Comparison of ENCODE assay signal across 7 mouse cellular contexts in the genomic region with DNA sequence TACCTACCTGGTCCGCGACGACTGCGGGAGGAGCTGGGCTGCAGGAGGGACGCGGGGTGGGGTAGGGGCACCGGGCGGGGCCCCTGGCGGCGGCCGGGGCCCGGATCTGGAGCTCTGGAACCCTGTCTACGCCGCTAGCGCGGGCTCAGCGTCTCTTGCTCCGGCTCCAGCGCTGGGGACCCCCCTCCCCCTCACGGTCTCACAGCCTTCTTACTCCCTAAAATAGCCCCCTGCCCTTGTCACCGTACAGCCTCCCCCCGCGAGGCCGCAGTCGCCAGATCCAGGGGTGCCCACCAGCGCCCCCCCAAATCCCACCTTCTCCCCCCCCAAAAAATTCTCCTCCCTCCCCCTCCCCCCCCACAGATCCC. TPM values are rescaled to one million over a fixed set of nuclear protein-coding genes. Genes with fewer than 3 reads are reported as not detected.
A peak's percentile ranks its signal among the peaks of the same experiment; 100 is the strongest.
DNase-seq lines count a peak whose midpoint lies in the region; ATAC-seq and TF ChIP-seq lines count a peak whose summit lies in the region.

A gene (minus strand): TSS at position 368 of the 368 bp plus-strand sequence.

- no peak within 1 kb of the TSS for H3K27ac ChIP-seq in lung, postnatal 0 days (ENCODE audit: low read length)
- H3K27ac ChIP-seq in forebrain, embryonic 12.5 days, result peak within 1 kb of the TSS; percentile 76

- 3% methylated on average over 6 of the region's 26 CpGs for WGBS in lung, postnatal 0 days
- under 1% methylated on average over 21 of the region's 26 CpGs for WGBS in forebrain, embryonic 12.5 days

- H3K4me1 ChIP-seq in lung, postnatal 0 days (ENCODE audit: insufficient read depth, low read depth, low read length), result peaks cover 22% of the 10 kb centered on the region
- peaks cover 57% of the 10 kb centered on the region for H3K4me1 ChIP-seq in forebrain, embryonic 12.5 days

- no peak for TF ChIP-seq EP300 in lung, postnatal 0 days (IDR thresholded peaks at IDR 0.05)

- H3K36me3 ChIP-seq in lung, postnatal 0 days (ENCODE audit: insufficient read depth, low read length), result no peaks in the 10 kb centered on the region
- no peaks in the 10 kb centered on the region; the same call in 1 of the 2 replicates for H3K36me3 ChIP-seq in forebrain, embryonic 12.5 days (replicated peaks)
- no peaks in the 10 kb centered on the region for H3K36me3 ChIP-seq in myocyte (ENCODE audit: control insufficient read depth, insufficient read depth)

- peaks cover 21% of the 10 kb centered on the region for H3K27me3 ChIP-seq in lung, postnatal 0 days (replicated peaks; ENCODE audit: insufficient read depth, low read length)
- peaks cover 62% of the 10 kb centered on the region for H3K27me3 ChIP-seq in forebrain, embryonic 12.5 days
- peaks cover 2% of the 10 kb centered on the region for H3K27me3 ChIP-seq in myocyte (ENCODE audit: control insufficient read depth, insufficient read depth, insufficient read length)

- no peak for TF ChIP-seq CTCF in lung, postnatal 0 days (IDR thresholded peaks at IDR 0.05)

- 0 out of 2 replicates have a peak within 1 kb of the TSS, but pooled peaks have one; percentile 23 for H3K9ac ChIP-seq in lung, postnatal 0 days (replicated peaks; ENCODE audit: low read depth)
- H3K9ac ChIP-seq in forebrain, embryonic 12.5 days, result peak within 1 kb of the TSS; percentile 83

- no peak for DNase-seq in lung, postnatal 0 days (ENCODE audit: low spot score)
- DNase-seq in lung, postnatal 10 days, result no peak
- DNase-seq in layer of hippocampus, postnatal 36 days, result peak in 1 of 2 experiments; percentile 53
- DNase-seq in adrenal gland, postnatal 14 days, result no peak

- TF ChIP-seq POLR2A in myocyte (IDR thresholded peaks at IDR 0.05; ENCODE audit: insufficient read length, low read depth), result no peak

- H3K79me2 ChIP-seq in myocyte (ENCODE audit: control insufficient read depth, insufficient read depth), result no peaks in the 10 kb centered on the region

- peak within 1 kb of the TSS; percentile 99 for H3K4me2 ChIP-seq in lung, postnatal 0 days (replicated peaks; ENCODE audit: low read depth, low read length)
- H3K4me2 ChIP-seq in forebrain, embryonic 12.5 days, result peak within 1 kb of the TSS; percentile 91
- peak within 1 kb of the TSS; percentile 82 for H3K4me2 ChIP-seq in myocyte (ENCODE audit: low read depth)

- H3K9me3 ChIP-seq in lung, postnatal 0 days (ENCODE audit: low read length), result no peaks in the 10 kb centered on the region
- H3K9me3 ChIP-seq in forebrain, embryonic 12.5 days, result no peaks in the 10 kb centered on the region

- ATAC-seq in lung, postnatal 0 days, result 0 out of 2 replicates have a peak, but pooled peaks have one; percentile 4
- peak; percentile 51 for ATAC-seq in forebrain, embryonic 12.5 days (ENCODE audit: low FRiP score)
- ATAC-seq in frontal cortex, adult (ENCODE audit: low TSS enrichment), result no peak

- peak within 1 kb of the TSS; percentile 27 for H3ac ChIP-seq in myocyte (ENCODE audit: control insufficient read depth, insufficient read length)

- H3K4me3 ChIP-seq in lung, postnatal 0 days (ENCODE audit: low read depth, low read length), result peak within 1 kb of the TSS; percentile 50
- peak within 1 kb of the TSS; percentile 78 for H3K4me3 ChIP-seq in forebrain, embryonic 12.5 days (replicated peaks)
- H3K4me3 ChIP-seq in myocyte, result peak within 1 kb of the TSS; percentile 42

TF ChIP-seq in myocyte, 11 proteins besides CTCF, POLR2A, EP300 and RAD21:
- TF ChIP-seq MYOD1 (IDR thresholded peaks at IDR 0.05; ENCODE audit: control insufficient read depth in 1 of 3, insufficient read length in 2 of 3, low read depth in 2 of 3), result no peak
- TF ChIP-seq USF1 (IDR thresholded peaks at IDR 0.05; ENCODE audit: low read depth), result no peak
- no peak for TF ChIP-seq TCF12 (IDR thresholded peaks at IDR 0.05; ENCODE audit: insufficient read depth, poor library complexity, severe bottlenecking)
- TF ChIP-seq REST (IDR thresholded peaks at IDR 0.05; ENCODE audit: insufficient read depth, insufficient read length), result no peak

RNA-seq across cellular contexts. Expression of the gene that starts here (rescaled TPM):
- 1.8 and 2.0 TPM in 2 replicates for polyA plus RNA-seq in lung, postnatal 0 days (2015; fragmentation: Nextera tagmentation; extraction: Ambion mirVana)
- 12.6 and 14.9 TPM in 2 replicates for polyA plus RNA-seq in forebrain, embryonic 12.5 days (2016; fragmentation: Nextera tagmentation; extraction: Ambion mirVana)
- total RNA-seq in layer of hippocampus, postnatal 36 days (2021), result 100 to 1,000 TPM; 126 to 128 TPM
- polyA plus RNA-seq in myocyte (2012; fragmentation: generic; extraction: Trizol), result 6.6 TPM
- total RNA-seq in adrenal gland, postnatal 14 days (2021), result 2.1 and 2.4 TPM in 2 replicates

Comparison
In these comparisons a context has a peak if more than half of its experiments do, and no peak if none do; other contexts are left out.
1. RNA of the gene that starts here (total RNA-seq): 126 to 128 TPM in layer of hippocampus, postnatal 36 days; 2.1 to 2.4 TPM in adrenal gland, postnatal 14 days; every median in the first group is over 10 times any median in the second.
2. Peak in every context shown above with its lines, with median percentiles within 50 percentile points of each other: H3K4me2 ChIP-seq and H3K4me3 ChIP-seq.